Mouse (Mus musculus) hindbrain, postnatal 0 days (tissue): ENCODE data around the gene Hsd17b13. TPM values are rescaled to one million over a fixed set of nuclear protein-coding genes. Genes with fewer than 3 reads are reported as not detected.

Experiments used
- ATAC-seq: fragments of 200-750 bp; cut with Nextera tagmentation; 2 replicates; pipeline ENCODE4 v1.8.0; 2017; ENCODE audit warnings: mild to moderate bottlenecking, moderate TSS enrichment, moderate library complexity
- DNase-seq: peaks from one replicate; pipeline ENCODE4 v3.0.0-alpha.2; 2015; ENCODE audit warnings: low spot score
- H3K27ac ChIP-seq: fragments of 300-500 bp; sonication (generic); 2 replicates; pipeline ENCODE4 v1.5.1; 2014; ENCODE audit warnings: mild to moderate bottlenecking
- H3K27me3 ChIP-seq: fragments of 300-500 bp; sonication (generic); 2 replicates; pipeline ENCODE4 v1.6.1; 2014; ENCODE audit warnings: low read length, mixed read lengths; ENCODE audit not compliant: insufficient read depth
- H3K36me3 ChIP-seq: fragments of 300-500 bp; sonication (generic); 2 replicates; pipeline ENCODE4 v1.6.1; 2014; ENCODE audit warnings: low read length, mixed read lengths; ENCODE audit not compliant: insufficient read depth
- H3K4me1 ChIP-seq: fragments of 300-500 bp; sonication (generic); 2 replicates; pipeline ENCODE4 v1.6.1; 2014; ENCODE audit warnings: antibody characterized with exemption, low read length, mixed read lengths; ENCODE audit not compliant: insufficient read depth
- H3K4me2 ChIP-seq: fragments of 300-500 bp; sonication (generic); 2 replicates; pipeline ENCODE4 v1.6.1; 2014; ENCODE audit warnings: low read depth, mild to moderate bottlenecking, low read length, moderate library complexity, mixed read lengths
- H3K4me3 ChIP-seq: fragments of 300-500 bp; sonication (generic); 2 replicates; pipeline ENCODE4 v1.5.1; 2014; ENCODE audit warnings: low read length
- H3K9ac ChIP-seq: fragments of 300-500 bp; sonication (generic); replicated peaks from 2 replicates; pipeline ENCODE4 v1.6.1; 2014; ENCODE audit warnings: mild to moderate bottlenecking, low read length, moderate library complexity, mixed read lengths
- H3K9me3 ChIP-seq: fragments of 300-500 bp; sonication (generic); 2 replicates; pipeline ENCODE4 v1.6.1; 2016; ENCODE audit warnings: low read length, mixed read lengths
- CTCF ChIP-seq: IDR thresholded peaks from 2 replicates; pipeline ENCODE4 v1.5.1; 2016; ENCODE audit warnings: antibody characterized with exemption, control low read depth, low read depth
- WGBS: fragments of 180-500 bp; shearing (Covaris S2); extraction: QIAGEN DNeasy Blood & Tissue Kit; methylation state at CpG from one replicate; pipeline ENCODE4 v1.1.7; 2014; 5-methylcytosine and 5-hydroxymethylcytosine counted together
- polyA plus RNA-seq: library from polyadenylated mRNA; unstranded; fragments of >200 nt; fragmentation: Nextera tagmentation; extraction: Ambion mirVana; gene quantifications from 2 replicates; pipeline ENCODE4 v1.2.1, GENCODE M21; 2015
- total RNA-seq: library from RNA; depleted of rRNA; stranded (reverse); fragments of >200 nt; gene quantifications from 2 replicates; pipeline ENCODE4 v1.2.3, GENCODE M21; 2014; rRNA removed

The Hsd17b13 gene
- total and polyA plus RNA-seq, 2 experiments from 2014 or later: not detected

DNA sequence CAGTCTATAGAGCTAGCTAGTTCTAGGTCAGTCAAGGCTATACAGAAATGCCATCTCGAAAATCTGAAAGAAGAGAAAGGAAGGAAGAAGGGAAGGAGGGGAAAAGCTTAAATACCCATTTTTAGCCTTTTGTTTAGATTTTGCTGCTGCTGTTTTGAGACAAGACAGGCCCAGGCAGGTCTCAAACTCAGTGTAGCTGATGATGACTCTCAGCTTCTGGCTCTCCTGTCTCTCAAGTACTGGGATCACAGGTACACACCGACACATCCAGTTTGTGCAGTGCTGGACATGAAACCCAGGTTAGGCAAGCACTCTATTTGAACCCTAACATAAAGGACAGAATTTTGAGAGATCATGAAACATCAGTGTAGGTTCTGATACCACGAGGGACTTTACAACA lies 67.7 kb downstream of the Hsd17b13 start:
- H3K4me2 ChIP-seq: 0 out of 2 replicates have a peak overlapping the region, but pooled peaks have one; percentile 80
- no peaks in the 10 kb centered on the region for H3K4me1 ChIP-seq
- no peaks in the 10 kb centered on the region for H3K36me3 ChIP-seq
- no peak overlapping the region for H3K9ac ChIP-seq
- no peaks in the 10 kb centered on the region for H3K27me3 ChIP-seq
- ATAC-seq (no peak), DNase-seq (no peak)
- no peak overlapping the region for H3K4me3 ChIP-seq
- WGBS: 78% methylated on average over 3 of the region's 3 CpGs
- H3K27ac ChIP-seq: no peak overlapping the region
- no peaks in the 10 kb centered on the region for H3K9me3 ChIP-seq
- TF ChIP-seq CTCF: no peak

DNA sequence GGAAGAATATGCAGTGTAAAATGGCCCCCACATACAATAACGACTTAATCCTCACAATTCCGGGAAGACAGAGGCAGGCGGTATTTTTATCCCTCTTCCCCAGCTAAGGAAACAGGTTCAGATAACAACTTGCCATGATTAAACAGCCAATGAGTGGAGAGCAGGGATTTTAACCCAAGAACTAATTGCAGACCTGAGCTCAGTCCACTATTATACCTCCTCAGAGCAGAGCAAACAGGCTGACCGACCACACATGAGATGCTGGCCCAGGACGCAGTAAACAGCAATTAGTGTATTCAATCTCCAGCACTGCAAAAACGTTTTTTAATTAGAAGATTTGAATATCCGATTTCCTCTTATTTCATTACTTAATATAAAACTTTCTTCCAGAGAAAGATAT lies 68.4 kb downstream of the Hsd17b13 start:
- Histone ChIP-seq H3K4me2 (no peak overlapping the region), H3K4me3 (no peak overlapping the region), H3K36me3 (no peaks in the 10 kb centered on the region), H3K4me1 (no peaks in the 10 kb centered on the region), H3K27ac (no peak overlapping the region), H3K9ac (no peak overlapping the region), H3K9me3 (no peaks in the 10 kb centered on the region), H3K27me3 (no peaks in the 10 kb centered on the region)
- DNase-seq: no peak
- 72% methylated on average over 7 of the region's 7 CpGs for WGBS
- no peak for ATAC-seq
- TF ChIP-seq CTCF: no peak

- no peak overlapping the region for H3K4me3 ChIP-seq
- H3K4me2 ChIP-seq: no peak overlapping the region
- H3K4me1 ChIP-seq: no peaks in the 10 kb centered on the region
- H3K27ac ChIP-seq: no peak overlapping the region
- DNase-seq (no peak), ATAC-seq (no peak)
- 92% methylated on average over 4 of the region's 4 CpGs for WGBS
- H3K9ac ChIP-seq: no peak overlapping the region
- no peaks in the 10 kb centered on the region for H3K36me3 ChIP-seq
- no peaks in the 10 kb centered on the region for H3K9me3 ChIP-seq
- H3K27me3 ChIP-seq: no peaks in the 10 kb centered on the region
- no peak for TF ChIP-seq CTCF
Measured at GRCm38 (mm10) chr5:103907844-103908243, 69.4 kb downstream of the Hsd17b13 start.

DNA sequence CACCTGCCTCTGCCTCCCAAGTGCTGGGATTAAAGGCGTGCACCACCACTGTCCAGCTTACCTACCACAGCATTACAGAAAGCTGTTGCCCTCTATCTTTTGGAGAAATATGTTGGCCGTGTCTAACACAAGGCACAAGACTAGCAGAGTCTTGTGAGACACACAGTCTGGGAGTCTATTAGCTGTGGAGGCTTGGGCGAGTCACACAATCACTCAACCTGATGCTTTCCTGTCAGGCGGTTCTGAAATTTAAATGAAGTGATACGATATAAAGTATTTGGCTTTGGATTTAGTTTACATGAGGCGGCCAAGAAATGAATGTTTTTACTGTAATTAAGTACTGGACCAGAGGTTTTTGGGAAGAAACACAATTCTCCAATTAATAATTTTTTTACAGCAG lies 71.0 kb downstream of the Hsd17b13 start:
- no peaks in the 10 kb centered on the region for H3K4me1 ChIP-seq
- H3K9ac ChIP-seq: no peak overlapping the region
- H3K9me3 ChIP-seq: no peaks in the 10 kb centered on the region
- H3K27ac ChIP-seq: no peak overlapping the region
- DNase-seq (no peak), ATAC-seq (no peak)
- no peak overlapping the region for H3K4me3 ChIP-seq
- no peaks in the 10 kb centered on the region for H3K36me3 ChIP-seq
- no peak for TF ChIP-seq CTCF
- 93% methylated on average over 6 of the region's 6 CpGs for WGBS
- H3K27me3 ChIP-seq: no peaks in the 10 kb centered on the region
- H3K4me2 ChIP-seq: no peak overlapping the region

Other genes starting within 250 kb of the Hsd17b13 start
- gene Klhl8, start 66.2 kb downstream of the Hsd17b13 start, total RNA-seq: 38.7 and 40.1 TPM in 2 replicates
- gene Klhl8, start 66.2 kb downstream of the Hsd17b13 start, polyA plus RNA-seq: 32.0 and 33.4 TPM in 2 replicates
- 15.2 and 20.5 TPM in 2 replicates for gene Hsd17b11, start 44.5 kb upstream of the Hsd17b13 start, total RNA-seq
- gene Hsd17b11, start 44.5 kb upstream of the Hsd17b13 start, polyA plus RNA-seq: 4.5 and 5.4 TPM in 2 replicates
- gene Nudt9, start 68.9 kb upstream of the Hsd17b13 start, total RNA-seq: 54.9 and 59.1 TPM in 2 replicates
- 72.6 and 80.2 TPM in 2 replicates for gene Nudt9, start 68.9 kb upstream of the Hsd17b13 start, polyA plus RNA-seq
- gene Gm17660, start 100.2 kb upstream of the Hsd17b13 start, total RNA-seq: 0.58 TPM in 1 of 2 replicates, not detected in the other
- gene Gm17660, start 100.2 kb upstream of the Hsd17b13 start, polyA plus RNA-seq: 0.61 TPM in 1 of 2 replicates, not detected in the other
- gene Sparcl1, start 136.3 kb upstream of the Hsd17b13 start, total RNA-seq: 660 and 723 TPM in 2 replicates
- 782 and 913 TPM in 2 replicates for gene Sparcl1, start 136.3 kb upstream of the Hsd17b13 start, polyA plus RNA-seq
- not detected in 2 replicates for gene Dspp, start 193.3 kb upstream of the Hsd17b13 start, total RNA-seq
- gene Dspp, start 193.3 kb upstream of the Hsd17b13 start, polyA plus RNA-seq: not detected in 2 replicates
- 0.26 TPM in 1 of 2 replicates, not detected in the other for gene Dmp1, start 225.2 kb upstream of the Hsd17b13 start, total RNA-seq
- gene Dmp1, start 225.2 kb upstream of the Hsd17b13 start, polyA plus RNA-seq: 0.21 and 0.24 TPM in 2 replicates